8 mouse cellular contexts compared by ENCODE assay signal in the genomic region with DNA sequence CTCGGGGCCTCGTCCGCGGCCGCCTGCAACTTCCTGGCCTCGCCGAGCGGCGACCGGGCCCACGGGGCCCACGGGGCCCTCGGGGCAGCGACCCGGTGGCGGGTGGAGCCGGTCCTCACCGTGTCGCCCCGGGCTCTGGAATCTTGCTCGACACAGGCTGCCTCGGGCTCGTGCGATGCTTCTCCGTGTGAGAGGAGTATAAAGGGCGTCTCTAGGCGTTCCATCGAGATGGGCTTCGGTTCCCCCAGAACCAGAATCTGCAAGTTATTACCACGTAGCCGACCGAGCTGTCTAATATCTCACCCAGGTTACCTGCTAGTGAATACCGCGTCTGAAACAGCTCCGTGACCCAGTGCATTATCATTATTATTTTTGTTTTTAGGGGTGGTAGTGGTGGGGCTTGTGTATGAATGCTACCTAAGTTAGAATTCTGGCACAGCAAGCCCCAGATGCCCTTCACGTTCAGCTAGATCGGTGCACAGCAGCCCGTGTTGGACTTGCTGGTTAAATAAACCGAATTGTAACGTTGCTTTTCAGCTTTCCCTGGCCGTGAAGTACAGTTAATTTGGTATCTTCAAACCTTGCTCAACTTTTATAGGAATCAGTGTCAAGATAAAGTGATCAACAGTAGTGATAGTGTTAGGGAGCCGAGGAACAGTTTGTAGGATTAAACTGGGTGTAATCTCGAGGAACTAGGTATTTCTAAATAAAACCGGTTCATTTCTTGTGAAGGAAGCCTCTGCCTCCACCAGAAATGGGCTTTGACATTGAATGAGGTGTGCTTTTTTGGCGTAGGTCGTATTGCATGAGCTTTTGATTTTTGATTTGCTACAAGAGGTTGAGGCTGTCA. TPM values are rescaled to one million over a fixed set of nuclear protein-coding genes. Genes with fewer than 3 reads are reported as not detected.
DNase-seq lines count a peak whose midpoint lies in the region; ATAC-seq and TF ChIP-seq lines count a peak whose summit lies in the region.

No protein-coding gene starts in this region.

- no peak for TF ChIP-seq POLR2A in spleen, adult 2 months (IDR thresholded peaks at IDR 0.05; ENCODE audit: low read depth, low read length)

- 0 out of 2 replicates have a peak overlapping the region, but pooled peaks have one; percentile 31 for H3K27ac ChIP-seq in spleen, adult 2 months (ENCODE audit: insufficient read depth, low read length)
- H3K27ac ChIP-seq in forebrain, embryonic 11.5 days (ENCODE audit: low read depth, low read length), result peak overlapping the region; percentile 83
- H3K27ac ChIP-seq in intestine, embryonic 14.5 days (ENCODE audit: low read depth), result peak overlapping the region; percentile 86

- peak overlapping the region; percentile 70 for H3K4me2 ChIP-seq in forebrain, embryonic 11.5 days (ENCODE audit: low read depth, low read length, severe bottlenecking)
- H3K4me2 ChIP-seq in intestine, embryonic 14.5 days (ENCODE audit: low read length), result peak overlapping the region; percentile 80

- H3K4me1 ChIP-seq in spleen, adult 2 months (ENCODE audit: control insufficient read depth, insufficient read depth, insufficient read length), result peaks cover 2% of the 10 kb centered on the region; the same call in 1 of the 2 replicates
- no peaks in the 10 kb centered on the region; the same call in 1 of the 2 replicates for H3K4me1 ChIP-seq in forebrain, embryonic 11.5 days (replicated peaks; ENCODE audit: control insufficient read depth, insufficient read depth, low read length)
- peaks cover 15% of the 10 kb centered on the region for H3K4me1 ChIP-seq in intestine, embryonic 14.5 days (replicated peaks; ENCODE audit: control insufficient read depth, insufficient read depth, low read length)

- no peaks in the 10 kb centered on the region for H3K27me3 ChIP-seq in spleen, adult 2 months (ENCODE audit: control insufficient read depth, insufficient read depth, low read length)
- H3K27me3 ChIP-seq in forebrain, embryonic 11.5 days (ENCODE audit: control insufficient read depth, insufficient read depth, low read length), result no peaks in the 10 kb centered on the region
- H3K27me3 ChIP-seq in intestine, embryonic 14.5 days (replicated peaks; ENCODE audit: control insufficient read depth, insufficient read depth, low read length), result no peaks in the 10 kb centered on the region

- no peaks in the 10 kb centered on the region for H3K36me3 ChIP-seq in spleen, adult 2 months (ENCODE audit: control insufficient read depth, insufficient read depth, low read length)
- H3K36me3 ChIP-seq in forebrain, embryonic 11.5 days (ENCODE audit: control insufficient read depth, insufficient read depth, low read length), result no peaks in the 10 kb centered on the region
- peaks cover 10% of the 10 kb centered on the region for H3K36me3 ChIP-seq in intestine, embryonic 14.5 days (ENCODE audit: control insufficient read depth, insufficient read depth, low read length)

- WGBS in spleen, adult 2 months, result 1% methylated on average over 46 of the region's 46 CpGs
- 1% methylated on average over 46 of the region's 46 CpGs for WGBS in forebrain, embryonic 11.5 days
- WGBS in intestine, embryonic 14.5 days, result under 1% methylated on average over 33 of the region's 46 CpGs

- peak overlapping the region; percentile 100 for H3K9ac ChIP-seq in forebrain, embryonic 11.5 days (ENCODE audit: low read length)
- H3K9ac ChIP-seq in intestine, embryonic 14.5 days (ENCODE audit: low read length), result peak overlapping the region; percentile 99

- no peak for TF ChIP-seq CTCF in spleen, adult 2 months (IDR thresholded peaks at IDR 0.05; ENCODE audit: extremely low read depth, insufficient read depth, insufficient read length, insufficient replicate concordance)

- H3K9me3 ChIP-seq in forebrain, embryonic 11.5 days (ENCODE audit: control insufficient read depth, low read length), result no peaks in the 10 kb centered on the region
- H3K9me3 ChIP-seq in intestine, embryonic 14.5 days (ENCODE audit: control insufficient read depth, low read length), result no peaks in the 10 kb centered on the region

- no peak for ATAC-seq in forebrain, embryonic 11.5 days (replicated peaks; ENCODE audit: low FRiP score)
- ATAC-seq in intestine, embryonic 14.5 days (replicated peaks; ENCODE audit: low FRiP score, low TSS enrichment, low read depth), result no peak
- peak; percentile 17 for ATAC-seq in megakaryocyte, adult 5-6 weeks (ENCODE audit: poor library complexity, severe bottlenecking)

- peak; percentile 34 to 56 for DNase-seq in cerebellum, adult 18-20 months
- no peak for DNase-seq in cerebellum, adult 11-12 months
- peak in 1 of 2 experiments; percentile 19 for DNase-seq in spleen, adult 2 months (ENCODE audit: low read depth in 1 of 2, low spot score in 2 of 2)
- no peak for DNase-seq in spleen, postnatal 14 days (ENCODE audit: low spot score in 2 of 2)
- no peak for DNase-seq in forebrain, embryonic 11.5 days (ENCODE audit: low spot score)
- peak; percentile 83 for DNase-seq in intestine, embryonic 14.5 days (ENCODE audit: low spot score)
- peak; percentile 51 for DNase-seq in thymus, postnatal 14 days

- H3K4me3 ChIP-seq in spleen, adult 2 months (ENCODE audit: extremely low read depth, insufficient read depth, insufficient read length), result peak overlapping the region; percentile 80
- peak overlapping the region; percentile 99 for H3K4me3 ChIP-seq in forebrain, embryonic 11.5 days (ENCODE audit: low read depth, low read length)
- peak overlapping the region; percentile 97 for H3K4me3 ChIP-seq in intestine, embryonic 14.5 days (ENCODE audit: low read depth, low read length)

RNA-seq across cellular contexts. Expression of a gene that starts 0.8 kb away (rescaled TPM):
- polyA plus RNA-seq in spleen, adult 2 months (2012; rRNA removed), result 6.2 and 8.4 TPM in 2 replicates
- 49.1 and 52.6 TPM in 2 replicates for polyA plus RNA-seq in forebrain, embryonic 11.5 days (2014; fragmentation: Nextera tagmentation; extraction: Ambion mirVana)
- 33.9 and 38.8 TPM in 2 replicates for polyA plus RNA-seq in intestine, embryonic 14.5 days (2014; fragmentation: Nextera tagmentation; extraction: Ambion mirVana)
- total RNA-seq in megakaryocyte, adult 5-6 weeks (2015), result 21.2 and 32.9 TPM in 2 replicates
- 21.3 and 27.6 TPM in 2 replicates for total RNA-seq in megakaryocyte, adult 5-6 weeks (2017)

Comparison
In these comparisons a context has a peak if more than half of its experiments do, and no peak if none do; other contexts are left out.
1. DNase-seq: peak in cerebellum, adult 18-20 months (2 of 2), intestine, embryonic 14.5 days (single experiment) and thymus, postnatal 14 days (single experiment); none in cerebellum, adult 11-12 months (single experiment), spleen, postnatal 14 days (0 of 2) and forebrain, embryonic 11.5 days (single experiment).
2. H3K27ac ChIP-seq: peak in every context shown above with its lines; median percentile 86 in intestine, embryonic 14.5 days; 83 in forebrain, embryonic 11.5 days; 31 in spleen, adult 2 months.
3. Peak in every context shown above with its lines, with median percentiles within 50 percentile points of each other: H3K4me3 ChIP-seq.